Mouse (Mus musculus) bone marrow macrophage, adult 2 months (primary cell): ENCODE data around the gene Ksr2. TPM values are rescaled to one million over a fixed set of nuclear protein-coding genes. Genes with fewer than 3 reads are reported as not detected.

Source experiments
- H3K27ac ChIP-seq: 2 replicates; pipeline ENCODE4 v1.5.1; 2012; ENCODE audit warnings: low read depth, low read length; ENCODE audit not compliant: insufficient read depth
- H3K4me1 ChIP-seq: 2 replicates; pipeline ENCODE4 v1.6.1; 2012; ENCODE audit warnings: low read length; ENCODE audit not compliant: control insufficient read depth, insufficient read depth
- H3K4me3 ChIP-seq: 2 replicates; pipeline ENCODE4 v1.5.1; 2012; ENCODE audit warnings: mild to moderate bottlenecking, low read length, moderate library complexity; ENCODE audit not compliant: insufficient read depth
- CTCF ChIP-seq: IDR thresholded peaks from 2 replicates; pipeline ENCODE4 v1.5.1; 2012; ENCODE audit warnings: low read depth, mild to moderate bottlenecking, low read length, moderate library complexity
- POLR2A ChIP-seq: IDR thresholded peaks from 2 replicates; pipeline ENCODE4 v1.6.1; 2012; ENCODE audit warnings: mild to moderate bottlenecking, low read depth, low read length, borderline replicate concordance
- polyA plus RNA-seq: library from polyadenylated mRNA; stranded (reverse); fragments of >200 nt; gene quantifications from 2 replicates; pipeline ENCODE4 v1.2.4, GENCODE M21; 2012; ENCODE audit not compliant: missing spikeins, insufficient read depth, insufficient read length

Ksr2 gene
- polyA plus RNA-seq, 1 experiment: 0.28 TPM

DNA sequence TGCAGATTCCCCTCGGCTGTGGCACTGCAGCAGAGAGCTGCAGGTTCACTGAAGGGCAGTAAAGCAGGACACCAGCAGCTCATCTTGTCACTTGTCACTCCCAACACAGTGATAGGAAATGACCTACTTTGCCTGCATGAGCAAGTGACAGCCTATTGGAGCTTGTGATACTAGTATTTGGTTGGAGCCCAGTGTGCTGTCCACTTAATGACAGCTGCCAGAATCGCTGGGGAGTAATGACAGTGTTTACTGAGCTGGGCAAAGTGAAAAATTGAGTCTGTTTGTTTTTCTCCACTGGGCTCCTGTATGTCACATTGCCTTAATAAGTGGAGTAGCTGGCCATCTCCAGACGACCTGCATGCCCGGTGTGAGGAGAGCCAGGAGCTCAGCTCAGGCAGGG lies 33.6 kb upstream of the Ksr2 start:
- Histone ChIP-seq H3K27ac (no peak overlapping the region), H3K4me3 (no peak overlapping the region), H3K4me1 (peaks cover 30% of the 10 kb centered on the region)
- TF ChIP-seq CTCF (no peak), POLR2A (no peak)

DNA sequence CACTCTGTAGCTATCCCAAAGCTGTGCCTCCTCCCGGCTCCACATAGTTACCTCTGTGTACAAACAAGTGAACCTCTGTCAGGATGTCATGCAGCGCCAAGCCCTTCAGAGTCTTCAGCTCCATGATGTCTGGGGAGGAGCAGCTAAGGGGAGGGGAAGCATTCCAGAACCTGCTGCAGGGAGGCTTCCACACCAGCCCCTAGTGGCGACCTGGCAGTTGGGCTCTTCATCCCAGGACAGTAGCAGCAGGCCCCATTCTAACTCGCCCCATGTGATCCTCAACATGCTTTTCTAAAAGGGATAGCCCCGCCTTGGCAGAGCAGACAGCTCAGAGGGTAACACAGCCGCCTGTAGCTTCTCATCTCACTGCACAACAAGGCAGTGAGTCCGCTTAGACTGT lies 32.0 kb upstream of the Ksr2 start:
- Histone ChIP-seq H3K4me3 (no peak overlapping the region), H3K4me1 (peaks cover 15% of the 10 kb centered on the region), H3K27ac (no peak overlapping the region)
- TF ChIP-seq CTCF (no peak), POLR2A (no peak)

DNA sequence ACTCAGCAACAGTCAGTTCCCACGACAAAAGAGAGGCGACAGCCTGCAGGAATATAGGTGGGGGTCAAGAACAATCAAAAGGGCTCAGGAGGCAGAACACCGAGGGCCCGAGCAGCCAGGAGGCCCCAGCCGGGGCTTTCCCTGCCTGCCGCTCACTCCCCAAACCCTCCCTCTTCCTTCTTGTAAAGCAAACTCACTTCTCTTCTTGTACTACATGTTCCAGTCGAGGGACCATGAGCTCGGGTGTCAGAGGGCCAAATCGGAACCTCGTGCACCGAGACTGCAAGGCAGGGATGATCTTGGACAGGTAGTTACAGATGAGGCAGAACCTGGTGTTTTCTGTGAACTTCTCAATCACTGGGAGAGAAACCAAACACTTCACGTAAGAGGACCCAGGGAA lies 30.6 kb upstream of the Ksr2 start:
- H3K4me3 ChIP-seq: no peak overlapping the region
- H3K4me1 ChIP-seq: peaks cover 10% of the 10 kb centered on the region
- TF ChIP-seq POLR2A (no peak), CTCF (no peak)
- no peak overlapping the region for H3K27ac ChIP-seq

DNA sequence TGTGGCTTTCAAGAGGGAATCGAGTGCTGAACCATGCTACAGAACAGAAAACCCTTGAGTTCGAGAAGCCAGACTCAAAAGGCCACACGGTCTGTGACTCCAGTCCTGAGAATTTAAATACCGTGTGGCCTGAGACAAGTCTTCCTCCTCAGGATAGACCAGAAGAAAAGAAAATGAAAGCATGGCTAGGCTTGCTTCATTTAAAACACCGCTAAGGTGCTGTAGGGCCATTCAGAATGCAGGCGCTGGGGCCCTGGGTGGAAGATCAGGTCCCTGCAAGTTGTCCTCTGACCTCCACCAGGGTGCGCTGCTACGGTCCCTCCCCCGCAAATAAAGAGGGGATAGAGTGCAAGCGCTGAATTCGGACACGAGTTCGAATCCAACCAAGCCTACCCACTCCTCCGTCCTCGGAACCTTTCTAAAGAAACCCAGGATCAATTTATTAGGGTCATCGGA lies 25.5 kb upstream of the Ksr2 start:
- Histone ChIP-seq H3K4me1 (peaks cover 6% of the 10 kb centered on the region; the same call in 1 of the 2 replicates), H3K27ac (no peak overlapping the region), H3K4me3 (peak overlapping the region; percentile 71)
- TF ChIP-seq CTCF (peak; percentile 35; the same call in 1 of the 2 replicates), POLR2A (no peak)

DNA sequence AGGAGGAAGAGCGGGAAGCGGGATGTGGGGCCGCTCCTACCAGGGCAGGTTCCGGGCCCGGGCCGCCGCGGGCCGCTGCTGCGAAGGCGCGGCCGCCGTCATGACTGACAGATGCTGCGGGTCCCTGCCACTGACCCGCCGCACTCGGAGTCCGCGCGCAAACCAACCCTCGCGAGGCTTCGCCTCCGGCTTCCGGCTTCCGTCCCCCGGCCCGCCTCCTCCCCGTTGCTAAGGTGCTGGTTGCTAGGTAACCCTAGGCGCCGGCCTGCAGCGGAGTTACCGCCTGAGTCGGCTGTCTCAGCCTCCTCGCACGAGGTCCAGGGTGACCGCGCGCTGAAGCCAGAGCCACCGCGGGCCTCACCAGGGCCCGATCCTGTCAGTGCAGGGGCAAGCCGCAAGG lies 24.9 kb upstream of the Ksr2 start, which contains the start of gene Rfc5:
Gene Rfc5, minus strand, starts transcription at position 171 of the 400 bp plus-strand sequence.
- Histone ChIP-seq H3K27ac (no peak within 1 kb of the TSS), H3K4me1 (peaks cover 6% of the 10 kb centered on the region; the same call in 1 of the 2 replicates)
- TF ChIP-seq CTCF (no peak), POLR2A (no peak)

DNA sequence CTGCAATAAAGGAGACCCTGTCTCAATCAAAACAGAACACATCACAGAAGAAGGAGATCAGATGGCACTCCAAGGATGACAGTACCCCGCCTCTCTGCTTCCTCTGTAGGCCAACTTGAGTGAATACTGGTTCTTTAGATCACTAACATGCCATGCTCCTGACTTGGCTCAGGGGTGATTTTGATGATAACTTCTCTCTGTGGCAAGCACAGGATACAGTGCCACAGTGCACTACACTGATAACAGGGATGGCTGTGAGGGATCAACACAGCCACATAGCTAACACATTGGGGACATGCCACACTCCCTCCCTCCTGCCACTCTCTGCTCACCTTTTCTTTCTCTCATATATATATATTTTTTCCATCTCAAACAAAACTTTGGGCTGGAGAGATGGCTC lies 22.9 kb upstream of the Ksr2 start:
- Histone ChIP-seq H3K4me1 (peaks cover 7% of the 10 kb centered on the region), H3K27ac (no peak overlapping the region), H3K4me3 (no peak overlapping the region)
- TF ChIP-seq CTCF: no peak
- TF ChIP-seq POLR2A: no peak

More for the DNA sequence above, 24.9 kb upstream of the Ksr2 start, which contains the start of gene Rfc5:
- peak within 1 kb of the TSS; percentile 71 for H3K4me3 ChIP-seq

DNA sequence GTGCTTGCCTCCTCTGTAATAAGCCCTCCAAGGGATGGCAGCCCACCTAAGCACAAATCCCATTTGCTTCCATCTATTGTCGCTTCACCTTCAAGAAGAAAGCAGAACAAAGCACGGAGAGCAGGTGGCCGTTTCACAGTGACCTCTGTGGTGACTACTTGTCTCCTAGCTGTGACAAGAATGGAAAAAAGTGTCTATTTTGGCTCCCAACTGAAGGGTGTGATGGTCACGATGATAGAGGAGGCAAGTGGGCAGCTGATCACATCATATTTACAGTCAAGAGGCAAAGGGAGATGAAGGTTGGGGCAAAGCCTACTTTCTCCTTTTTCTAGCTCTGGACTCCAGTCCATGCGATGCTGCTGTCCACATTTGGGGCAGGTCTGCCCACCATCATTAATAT lies 18.0 kb upstream of the Ksr2 start:
- no peak overlapping the region for H3K27ac ChIP-seq
- TF ChIP-seq POLR2A: no peak
- no peak overlapping the region for H3K4me3 ChIP-seq
- peaks cover 15% of the 10 kb centered on the region for H3K4me1 ChIP-seq

DNA sequence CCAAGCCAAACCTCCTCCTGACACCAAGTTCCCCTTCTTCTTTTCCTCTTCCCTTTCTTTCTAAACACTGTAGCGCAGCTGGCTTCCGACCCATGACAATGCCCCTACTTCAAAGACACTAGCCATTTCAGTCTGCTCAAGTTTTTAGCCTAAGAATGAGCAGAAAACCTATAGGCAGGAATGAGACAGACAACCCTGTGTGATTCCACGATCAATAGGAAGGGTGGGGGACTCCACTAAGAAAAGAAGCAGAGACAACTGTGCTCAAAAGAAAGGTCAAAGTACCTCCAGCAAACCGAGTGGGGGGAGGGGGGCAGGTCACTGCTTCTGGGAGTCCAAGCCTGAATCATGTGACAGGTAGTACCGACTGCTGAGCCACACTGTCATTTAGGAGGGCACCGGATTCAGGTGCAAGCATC lies 17.2 kb upstream of the Ksr2 start:
- no peak for TF ChIP-seq POLR2A
- peak overlapping the region; percentile 71 for H3K27ac ChIP-seq
- peaks cover 15% of the 10 kb centered on the region for H3K4me1 ChIP-seq
- H3K4me3 ChIP-seq: no peak overlapping the region

DNA sequence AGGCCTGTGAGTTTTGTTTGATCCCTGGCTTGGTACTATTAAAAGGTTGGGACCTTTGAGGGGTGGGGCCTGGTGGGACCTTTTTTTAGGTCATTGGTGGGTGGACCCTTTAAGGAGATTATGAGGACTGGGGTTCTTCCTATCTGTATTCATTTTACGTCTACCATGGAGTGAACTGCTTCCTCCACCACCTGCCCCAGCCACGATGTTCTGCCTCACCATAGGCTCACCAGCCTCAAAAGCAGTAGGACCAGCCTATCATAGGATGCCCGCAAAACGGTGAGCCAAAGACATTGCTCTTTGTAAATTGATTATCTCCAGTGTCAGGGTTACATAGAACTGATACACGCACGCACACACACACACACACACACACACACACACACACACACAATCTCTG lies 16.4 kb upstream of the Ksr2 start:
- Histone ChIP-seq H3K4me3 (no peak overlapping the region), H3K27ac (0 out of 2 replicates have a peak overlapping the region, but pooled peaks have one; percentile 71), H3K4me1 (peaks cover 17% of the 10 kb centered on the region)
- TF ChIP-seq CTCF (no peak), POLR2A (no peak)

DNA sequence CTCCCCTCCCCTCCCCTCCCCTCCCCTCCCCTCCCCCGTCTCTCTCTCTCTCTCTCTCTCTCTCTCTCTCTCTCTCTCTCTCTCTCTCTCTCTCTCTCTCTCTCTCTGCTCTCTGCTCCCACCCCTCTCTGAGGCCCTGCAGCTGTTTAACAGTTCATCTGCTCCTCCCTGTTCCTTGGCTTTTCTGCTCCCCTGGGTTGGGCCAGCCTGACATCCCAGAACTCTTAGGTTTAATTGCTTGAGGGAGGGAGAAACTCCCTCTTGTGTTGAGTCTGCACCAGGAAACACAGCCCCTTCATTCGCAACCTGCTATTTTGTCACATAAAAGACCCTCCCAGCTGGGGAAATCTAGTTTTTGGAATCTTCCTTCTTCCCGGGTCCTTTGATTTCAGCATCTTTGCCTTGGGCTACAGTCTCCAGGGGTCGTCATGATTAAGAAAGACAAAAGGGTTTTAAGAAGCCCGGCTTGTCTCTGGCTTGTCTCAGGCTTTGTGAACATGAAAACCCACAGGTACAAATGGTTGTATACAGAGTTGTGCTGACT lies 15.7 kb upstream of the Ksr2 start:
- TF ChIP-seq POLR2A: no peak
- TF ChIP-seq CTCF: no peak

DNA sequence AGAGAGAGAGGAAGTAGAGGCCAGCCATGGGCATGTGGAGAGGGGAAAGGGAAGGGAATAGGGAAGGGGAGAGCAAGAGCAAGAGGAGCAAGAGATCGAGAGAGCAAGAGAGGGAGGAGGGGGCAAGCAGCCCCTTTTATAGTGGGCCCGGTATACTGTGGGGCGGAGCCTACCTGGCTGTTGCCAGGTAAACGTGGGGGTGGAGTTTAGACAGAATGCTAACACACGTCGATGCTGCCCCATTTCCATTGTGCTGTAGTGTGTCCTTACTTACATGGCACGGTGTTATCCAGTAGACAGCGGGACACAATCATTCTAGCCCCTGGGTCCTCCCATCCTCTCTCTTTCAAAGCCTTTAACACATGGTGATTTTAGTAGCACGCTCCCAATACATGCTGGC lies 14.5 kb upstream of the Ksr2 start:
- H3K4me1 ChIP-seq: peaks cover 20% of the 10 kb centered on the region
- no peak overlapping the region for H3K4me3 ChIP-seq
- no peak for TF ChIP-seq CTCF
- no peak for TF ChIP-seq POLR2A
- no peak overlapping the region for H3K27ac ChIP-seq

More for the DNA sequence above, 15.7 kb upstream of the Ksr2 start:
- no peak overlapping the region for H3K27ac ChIP-seq
- H3K4me3 ChIP-seq: no peak overlapping the region
- peaks cover 20% of the 10 kb centered on the region for H3K4me1 ChIP-seq
